Comparison of ENCODE assay signal across 29 mouse cellular contexts in the genomic region with DNA sequence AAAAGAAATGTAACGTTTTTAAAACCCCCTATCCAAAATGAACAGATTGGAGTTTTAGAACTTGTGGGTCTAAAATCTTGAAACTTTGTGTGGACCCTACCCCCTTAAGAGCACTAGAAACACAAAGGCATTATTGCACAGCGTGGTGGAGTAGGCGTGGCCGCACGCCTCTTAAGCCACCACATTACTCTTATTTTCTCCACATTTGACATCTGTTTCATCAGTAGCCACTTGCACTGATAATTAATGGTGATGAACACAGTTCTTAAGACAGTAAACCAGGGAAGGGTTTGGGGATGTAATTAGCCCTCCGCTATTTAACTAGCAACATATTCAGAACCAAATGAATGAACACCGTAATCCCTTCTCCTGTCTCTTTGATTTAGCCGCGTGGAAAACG. TPM values are rescaled to one million over a fixed set of nuclear protein-coding genes. Genes with fewer than 3 reads are reported as not detected.
DNase-seq lines count a peak whose midpoint lies in the region; ATAC-seq lines count a peak whose summit lies in the region.
"Had no signal": no experiment of that assay in that cellular context is flagged by ENCODE, and none has a peak within 500 bp of the region (broad histone marks: within the 10 kb centered on the region; RNA-seq: fewer than 3 reads in every experiment).

No protein-coding gene starts in this region.

- H3K36me3 ChIP-seq in forebrain, embryonic 11.5 days (ENCODE audit: control insufficient read depth, insufficient read depth, low read length) = no peaks in the 10 kb centered on the region
- H3K36me3 ChIP-seq in forebrain, embryonic 16.5 days (ENCODE audit: control insufficient read depth, insufficient read depth) = no peaks in the 10 kb centered on the region
- no peaks in the 10 kb centered on the region for H3K36me3 ChIP-seq in forebrain, embryonic 14.5 days (ENCODE audit: control insufficient read depth, insufficient read depth, low read length)
- no peaks in the 10 kb centered on the region for H3K36me3 ChIP-seq in forebrain, embryonic 15.5 days
- H3K36me3 ChIP-seq: embryonic facial prominence, embryonic 10.5 days; embryonic facial prominence, embryonic 13.5 days; heart, embryonic 13.5 days had no signal

- H3K9me3 ChIP-seq in forebrain, embryonic 11.5 days (ENCODE audit: control insufficient read depth, low read length) = no peaks in the 10 kb centered on the region
- H3K9me3 ChIP-seq in forebrain, embryonic 16.5 days (ENCODE audit: control insufficient read depth, low read length) = no peaks in the 10 kb centered on the region
- no peaks in the 10 kb centered on the region for H3K9me3 ChIP-seq in forebrain, embryonic 14.5 days (replicated peaks; ENCODE audit: control insufficient read depth, low read length)
- H3K9me3 ChIP-seq in forebrain, embryonic 15.5 days = no peaks in the 10 kb centered on the region
- H3K9me3 ChIP-seq: embryonic facial prominence, embryonic 10.5 days; heart, embryonic 13.5 days had no signal

- H3K27me3 ChIP-seq in forebrain, embryonic 11.5 days (ENCODE audit: control insufficient read depth, insufficient read depth, low read length) = no peaks in the 10 kb centered on the region; the same call in 1 of the 2 replicates
- no peaks in the 10 kb centered on the region for H3K27me3 ChIP-seq in forebrain, embryonic 16.5 days (replicated peaks; ENCODE audit: control insufficient read depth, insufficient read depth, low read length)
- H3K27me3 ChIP-seq in forebrain, embryonic 14.5 days (replicated peaks; ENCODE audit: control insufficient read depth, insufficient read depth, low read length) = 0 out of 2 replicates have a peak, but pooled peaks cover 2% of the 10 kb centered on the region
- 0 out of 2 replicates have a peak, but pooled peaks cover 3% of the 10 kb centered on the region for H3K27me3 ChIP-seq in forebrain, embryonic 15.5 days
- H3K27me3 ChIP-seq: Patski had no signal

- no peak for DNase-seq in forebrain, embryonic 11.5 days (ENCODE audit: low spot score)
- DNase-seq in forebrain, embryonic 14.5 days (ENCODE audit: low spot score) = peak; percentile 43
- DNase-seq in MN1 (ENCODE audit: low spot score) = peak; percentile 18
- DNase-seq in retina, embryonic 14.5 days (ENCODE audit: low spot score) = peak; percentile 54
- DNase-seq in thymus, postnatal 14 days = no peak
- DNase-seq in lung, postnatal 10 days = no peak
- DNase-seq: adrenal gland, postnatal 10 days; adrenal gland, postnatal 36 days; cerebellum, adult 11 months; cerebellum, adult 2 months; cerebellum, adult 9-11 months; cerebellum, postnatal 36 days; embryo, embryonic 11 days; gastrocnemius, postnatal 10 days; gastrocnemius, postnatal 36 days; heart, adult 18-20 months; heart, postnatal 14 days; heart, postnatal 4 days; kidney, adult 18-20 months had no signal

- no peak overlapping the region for H3K4me2 ChIP-seq in forebrain, embryonic 11.5 days (ENCODE audit: low read depth, low read length, severe bottlenecking)
- H3K4me2 ChIP-seq in forebrain, embryonic 16.5 days (ENCODE audit: low read length) = no peak overlapping the region
- H3K4me2 ChIP-seq in forebrain, embryonic 14.5 days (ENCODE audit: low read length) = no peak overlapping the region
- H3K4me2 ChIP-seq in forebrain, embryonic 15.5 days (replicated peaks) = no peak overlapping the region; the same call in 1 of the 2 replicates
- H3K4me2 ChIP-seq: embryonic facial prominence, embryonic 13.5 days; heart, embryonic 13.5 days; hindbrain, embryonic 14.5 days had no signal

- ATAC-seq in forebrain, embryonic 11.5 days (replicated peaks; ENCODE audit: low FRiP score) = peak; percentile 53
- ATAC-seq in forebrain, embryonic 16.5 days = no peak
- ATAC-seq in forebrain, embryonic 14.5 days = peak; percentile 24; the same call in 1 of the 2 replicates
- ATAC-seq in forebrain, embryonic 15.5 days (replicated peaks) = no peak
- ATAC-seq: hindbrain, postnatal 0 days; inflammation-experienced regulatory T-cells, adult 6 months; intestine, embryonic 16.5 days; Patski had no signal

- H3K4me3 ChIP-seq in forebrain, embryonic 11.5 days (ENCODE audit: low read depth, low read length) = no peak overlapping the region
- no peak overlapping the region for H3K4me3 ChIP-seq in forebrain, embryonic 16.5 days (replicated peaks; ENCODE audit: low read length)
- H3K4me3 ChIP-seq in forebrain, embryonic 14.5 days (ENCODE audit: low read depth, low read length) = no peak overlapping the region
- no peak overlapping the region for H3K4me3 ChIP-seq in forebrain, embryonic 15.5 days
- H3K4me3 ChIP-seq: embryonic facial prominence, embryonic 10.5 days; embryonic facial prominence, embryonic 13.5 days; heart, embryonic 13.5 days had no signal

- 27% methylated on average over 10 of the region's 10 CpGs for WGBS in forebrain, embryonic 11.5 days
- 16% methylated on average over 10 of the region's 10 CpGs for WGBS in forebrain, embryonic 16.5 days
- 13% methylated on average over 10 of the region's 10 CpGs for WGBS in forebrain, embryonic 14.5 days
- 15% methylated on average over 10 of the region's 10 CpGs for WGBS in forebrain, embryonic 15.5 days

- H3K27ac ChIP-seq in forebrain, embryonic 11.5 days (ENCODE audit: low read depth, low read length) = no peak overlapping the region
- H3K27ac ChIP-seq in forebrain, embryonic 16.5 days (ENCODE audit: low read length) = no peak overlapping the region
- H3K27ac ChIP-seq in forebrain, embryonic 14.5 days (ENCODE audit: low read depth, low read length) = no peak overlapping the region
- no peak overlapping the region for H3K27ac ChIP-seq in forebrain, embryonic 15.5 days (replicated peaks)
- H3K27ac ChIP-seq: embryonic facial prominence, embryonic 10.5 days; embryonic facial prominence, embryonic 13.5 days; heart, embryonic 13.5 days; hindbrain, embryonic 14.5 days; hindbrain, postnatal 0 days had no signal

- H3K4me1 ChIP-seq in forebrain, embryonic 11.5 days (replicated peaks; ENCODE audit: control insufficient read depth, insufficient read depth, low read length) = peaks cover 4% of the 10 kb centered on the region; the same call in 1 of the 2 replicates
- peaks cover 12% of the 10 kb centered on the region for H3K4me1 ChIP-seq in forebrain, embryonic 16.5 days (replicated peaks; ENCODE audit: control insufficient read depth, insufficient read depth, low read length)
- peaks cover 7% of the 10 kb centered on the region for H3K4me1 ChIP-seq in forebrain, embryonic 14.5 days (ENCODE audit: control insufficient read depth, insufficient read depth, low read length)
- peaks cover 12% of the 10 kb centered on the region for H3K4me1 ChIP-seq in forebrain, embryonic 15.5 days

- H3K9ac ChIP-seq in forebrain, embryonic 11.5 days (ENCODE audit: low read length) = no peak overlapping the region
- no peak overlapping the region for H3K9ac ChIP-seq in forebrain, embryonic 16.5 days (replicated peaks; ENCODE audit: low read depth, low read length)
- no peak overlapping the region for H3K9ac ChIP-seq in forebrain, embryonic 14.5 days (ENCODE audit: low read length)
- no peak overlapping the region for H3K9ac ChIP-seq in forebrain, embryonic 15.5 days (replicated peaks)
- H3K9ac ChIP-seq: embryonic facial prominence, embryonic 13.5 days; heart, embryonic 13.5 days; hindbrain, embryonic 14.5 days had no signal

RNA-seq across cellular contexts. Expression of a gene that starts 21.0 kb away (rescaled TPM):
- polyA plus RNA-seq in forebrain, embryonic 11.5 days (2014; fragmentation: Nextera tagmentation; extraction: Ambion mirVana) = 40.9 and 45.0 TPM in 2 replicates
- 33.8 and 34.3 TPM in 2 replicates for polyA plus RNA-seq in forebrain, embryonic 16.5 days (2015; fragmentation: Nextera tagmentation; extraction: Ambion mirVana)
- 34.4 and 36.0 TPM in 2 replicates for polyA plus RNA-seq in forebrain, embryonic 14.5 days (2014; fragmentation: Nextera tagmentation; extraction: Ambion mirVana)
- 31.3 and 34.9 TPM in 2 replicates for polyA plus RNA-seq in forebrain, embryonic 15.5 days (2015; fragmentation: Nextera tagmentation; extraction: Ambion mirVana)

RNA-seq across cellular contexts. Expression of a gene that starts 21.3 kb away (rescaled TPM):
- 1.4 and 1.9 TPM in 2 replicates for polyA plus RNA-seq in forebrain, embryonic 11.5 days (2014; fragmentation: Nextera tagmentation; extraction: Ambion mirVana)
- 1.3 and 3.8 TPM in 2 replicates for polyA plus RNA-seq in forebrain, embryonic 16.5 days (2015; fragmentation: Nextera tagmentation; extraction: Ambion mirVana)
- polyA plus RNA-seq in forebrain, embryonic 14.5 days (2014; fragmentation: Nextera tagmentation; extraction: Ambion mirVana) = 2.4 and 2.5 TPM in 2 replicates
- polyA plus RNA-seq in forebrain, embryonic 15.5 days (2015; fragmentation: Nextera tagmentation; extraction: Ambion mirVana) = 1.9 and 2.2 TPM in 2 replicates
- polyA plus RNA-seq: inflammation-experienced regulatory T-cells, adult 6 months had no signal

RNA-seq across cellular contexts. Expression of a gene that starts 53.9 kb away (rescaled TPM):
- polyA plus RNA-seq in forebrain, embryonic 11.5 days (2014; fragmentation: Nextera tagmentation; extraction: Ambion mirVana) = 142 and 144 TPM in 2 replicates
- polyA plus RNA-seq in forebrain, embryonic 16.5 days (2015; fragmentation: Nextera tagmentation; extraction: Ambion mirVana) = 127 and 128 TPM in 2 replicates
- polyA plus RNA-seq in forebrain, embryonic 14.5 days (2014; fragmentation: Nextera tagmentation; extraction: Ambion mirVana) = 147 and 161 TPM in 2 replicates
- polyA plus RNA-seq in forebrain, embryonic 15.5 days (2015; fragmentation: Nextera tagmentation; extraction: Ambion mirVana) = 124 TPM in 2 replicates

Comparison
In these comparisons a context has a peak if more than half of its experiments do, and no peak if none do; other contexts are left out.
1. ATAC-seq: peak in forebrain, embryonic 11.5 days (single experiment) and forebrain, embryonic 14.5 days (single experiment); none in forebrain, embryonic 16.5 days (single experiment) and forebrain, embryonic 15.5 days (single experiment).
2. DNase-seq: peak in forebrain, embryonic 14.5 days (single experiment), MN1 (single experiment) and retina, embryonic 14.5 days (single experiment); none in forebrain, embryonic 11.5 days (single experiment), thymus, postnatal 14 days (single experiment) and lung, postnatal 10 days (single experiment).